Mouse (Mus musculus) limb, embryonic 11.5 days (tissue): Measurements from ENCODE around the gene Scn8a. TPM values are rescaled to one million over a fixed set of nuclear protein-coding genes. Genes with fewer than 3 reads are reported as not detected.
"Not testable (repeated sequence)": the region's sequence is repeated elsewhere in the genome, so short reads cannot be mapped to it uniquely, and the experiment has no call there.

ENCODE experiments used
- ATAC-seq: fragments of 200-750 bp; cut with Nextera tagmentation; 2 replicates; pipeline ENCODE4 v1.8.0; 2017; ENCODE audit warnings: low read depth; ENCODE audit not compliant: insufficient number of reproducible peaks, low FRiP score, low TSS enrichment
- DNase-seq: peaks from one replicate; pipeline ENCODE4 v3.0.0-alpha.2; 2015; ENCODE audit warnings: low spot score
- H3K27ac ChIP-seq: fragments of 300-500 bp; sonication (generic); replicated peaks from 2 replicates; pipeline ENCODE4 v1.5.1; 2014; ENCODE audit warnings: low read depth, mild to moderate bottlenecking, low read length
- H3K27me3 ChIP-seq: fragments of 300-500 bp; sonication (generic); 2 replicates; pipeline ENCODE4 v1.6.1; 2014; ENCODE audit warnings: mild to moderate bottlenecking, low read length, mixed read lengths; ENCODE audit not compliant: control insufficient read depth, insufficient read depth
- H3K36me3 ChIP-seq: fragments of 300-500 bp; sonication (generic); 2 replicates; pipeline ENCODE4 v1.6.1; 2014; ENCODE audit warnings: mild to moderate bottlenecking, low read length, moderate library complexity, mixed read lengths; ENCODE audit not compliant: control insufficient read depth, insufficient read depth
- H3K4me1 ChIP-seq: fragments of 300-500 bp; sonication (generic); 2 replicates; pipeline ENCODE4 v1.6.1; 2014; ENCODE audit warnings: low read length, mixed read lengths; ENCODE audit not compliant: control insufficient read depth, insufficient read depth
- H3K4me2 ChIP-seq: fragments of 300-500 bp; sonication (generic); 2 replicates; pipeline ENCODE4 v1.6.1; 2014; ENCODE audit warnings: low read depth, mild to moderate bottlenecking, moderate library complexity; ENCODE audit not compliant: severe bottlenecking
- H3K4me3 ChIP-seq: fragments of 300-500 bp; sonication (generic); 2 replicates; pipeline ENCODE4 v1.5.1; 2014; ENCODE audit warnings: low read depth, low read length
- H3K9ac ChIP-seq: fragments of 300-500 bp; sonication (generic); 2 replicates; pipeline ENCODE4 v1.6.1; 2014; ENCODE audit warnings: mild to moderate bottlenecking, low read length
- H3K9me3 ChIP-seq: fragments of 300-500 bp; sonication (generic); 2 replicates; pipeline ENCODE4 v1.6.1; 2016; ENCODE audit warnings: low read length; ENCODE audit not compliant: control insufficient read depth
- WGBS: fragments of 180-500 bp; shearing (Covaris S2); extraction: QIAGEN DNeasy Blood & Tissue Kit; methylation state at CpG from one replicate; pipeline ENCODE4 v1.1.7; 2014; 5-methylcytosine and 5-hydroxymethylcytosine counted together
- polyA plus RNA-seq: library from polyadenylated mRNA; unstranded; fragments of >200 nt; fragmentation: Nextera tagmentation; extraction: Ambion mirVana; gene quantifications from 2 replicates; pipeline ENCODE4 v1.2.1, GENCODE M21; 2014

Scn8a gene
- 4.5 and 7.3 TPM in 2 replicates for polyA plus RNA-seq

DNA sequence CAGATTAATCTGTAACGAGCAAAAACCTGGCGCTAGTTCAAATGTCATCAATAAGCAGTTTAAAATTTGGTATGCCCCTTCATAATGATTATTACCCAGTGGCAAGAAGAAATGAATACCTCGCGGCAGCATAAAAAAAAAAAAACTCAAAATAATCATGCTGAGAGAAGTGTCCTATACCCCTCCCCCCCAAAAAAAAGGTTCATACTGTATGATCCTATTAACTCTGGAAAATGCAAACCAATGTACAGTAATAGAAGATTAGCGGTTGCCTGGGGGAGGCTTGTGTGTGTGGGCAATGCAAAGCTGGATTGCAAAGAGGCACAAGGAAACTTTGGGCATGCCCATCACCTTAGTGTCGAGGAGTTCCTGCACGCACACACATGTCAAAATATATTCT is at the start of gene Scn8a:
Gene Scn8a (plus strand): TSS at position 301 of the 400 bp plus-strand sequence.
- 0 out of 2 replicates have a peak, but pooled peaks cover 5% of the 10 kb centered on the region for H3K4me1 ChIP-seq
- DNase-seq (no peak), ATAC-seq (no peak)
- 81% methylated on average over 7 of the region's 7 CpGs for WGBS
- H3K27ac ChIP-seq = no peak within 1 kb of the TSS
- peak within 1 kb of the TSS; percentile 54 for H3K4me3 ChIP-seq
- peak within 1 kb of the TSS; percentile 34; the same call in 1 of the 2 replicates for H3K9ac ChIP-seq
- no peaks in the 10 kb centered on the region for H3K9me3 ChIP-seq
- peak within 1 kb of the TSS; percentile 56 for H3K4me2 ChIP-seq
- H3K27me3 ChIP-seq = peaks cover 25% of the 10 kb centered on the region
- H3K36me3 ChIP-seq = no peaks in the 10 kb centered on the region

DNA sequence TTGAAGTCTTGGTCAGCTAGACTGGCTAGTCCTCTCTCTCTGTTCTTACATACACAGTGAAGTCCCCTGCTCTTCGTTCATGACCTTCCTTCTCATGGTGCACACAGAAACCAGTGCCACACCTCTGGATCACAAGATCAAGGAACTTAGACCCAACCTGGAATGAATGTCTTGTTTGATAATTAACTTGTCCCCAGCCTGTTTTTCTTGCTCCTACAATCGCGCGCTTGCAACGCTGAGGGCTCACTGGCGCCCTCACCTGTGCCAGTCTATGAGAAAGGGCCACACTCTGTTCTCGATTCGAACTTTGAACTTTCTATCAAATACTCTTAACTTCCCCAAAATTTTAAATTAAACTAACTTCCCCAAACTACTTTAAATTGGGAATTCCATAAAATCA is 47.8 kb upstream of the Scn8a start:
- H3K27ac ChIP-seq = no peak overlapping the region
- H3K4me2 ChIP-seq = no peak overlapping the region
- H3K4me3 ChIP-seq = no peak overlapping the region
- DNase-seq (no peak), ATAC-seq (no peak)
- H3K36me3 ChIP-seq = no peaks in the 10 kb centered on the region
- peaks cover 14% of the 10 kb centered on the region for H3K27me3 ChIP-seq
- 67% methylated on average over 8 of the region's 8 CpGs for WGBS
- H3K9me3 ChIP-seq = no peaks in the 10 kb centered on the region
- no peak overlapping the region for H3K9ac ChIP-seq
- H3K4me1 ChIP-seq = no peaks in the 10 kb centered on the region

DNA sequence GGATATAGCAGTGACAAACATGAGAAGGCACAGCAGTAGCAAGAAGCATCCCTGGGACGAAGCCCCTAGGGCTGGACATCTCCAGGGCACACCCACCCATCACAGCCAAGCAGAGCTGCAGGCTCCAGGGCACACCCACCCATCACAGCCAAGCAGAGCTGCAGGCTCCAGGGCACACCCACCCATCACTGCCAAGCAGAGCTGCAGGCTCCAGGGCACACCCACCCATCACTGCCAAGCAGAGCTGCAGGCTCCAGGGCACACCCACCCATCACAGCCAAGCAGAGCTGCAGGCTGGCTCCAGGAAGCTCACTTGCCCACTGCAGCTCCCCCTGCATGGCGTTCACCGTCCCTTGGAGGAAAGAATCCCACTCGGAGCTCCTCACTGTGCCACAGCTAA is 47.3 kb upstream of the Scn8a start:
- DNase-seq, H3K27ac ChIP-seq, H3K4me2 ChIP-seq, ATAC-seq, H3K4me1 ChIP-seq, H3K36me3 ChIP-seq, H3K4me3 ChIP-seq, H3K9me3 ChIP-seq, H3K9ac ChIP-seq: not testable (repeated sequence)
- H3K27me3 ChIP-seq = peaks cover 14% of the 10 kb centered on the region
- 74% methylated on average over 4 of the region's 4 CpGs for WGBS

DNA sequence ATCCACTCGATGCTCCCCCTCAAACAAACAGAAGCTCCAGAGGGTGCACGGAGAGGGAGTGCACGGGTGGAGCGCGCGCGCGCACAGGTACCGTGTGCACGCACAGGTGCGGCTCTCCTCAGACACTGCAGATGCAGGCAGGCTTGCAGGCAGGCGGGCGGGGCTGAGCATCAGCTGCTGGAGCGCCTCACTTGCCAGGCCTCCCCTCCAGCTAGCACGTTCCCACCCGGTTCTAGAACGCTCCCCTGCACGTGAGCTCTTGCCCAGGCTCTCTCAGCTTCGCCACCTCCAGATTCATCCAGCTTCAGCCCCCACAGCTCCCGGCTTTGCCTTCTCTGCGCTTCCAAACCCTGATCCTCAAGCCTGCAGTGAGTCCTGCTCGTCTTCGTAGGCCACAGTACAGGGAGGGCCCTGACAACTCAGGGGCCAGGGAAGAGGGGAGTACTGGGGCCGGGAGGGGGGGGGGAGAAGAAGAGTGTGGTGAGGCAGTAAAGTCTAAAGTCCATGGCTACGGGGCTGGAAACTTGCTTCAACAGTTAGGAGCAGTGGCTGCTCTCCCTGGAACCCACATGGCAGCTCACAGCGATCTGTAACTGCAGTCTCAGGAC is 44.3 kb upstream of the Scn8a start:
- WGBS = 18% methylated on average over 26 of the region's 26 CpGs
- no peak overlapping the region for H3K4me3 ChIP-seq
- DNase-seq = peak; percentile 26
- H3K4me2 ChIP-seq = peak overlapping the region; percentile 31; the same call in 1 of the 2 replicates
- H3K36me3 ChIP-seq = no peaks in the 10 kb centered on the region
- H3K9me3 ChIP-seq = no peaks in the 10 kb centered on the region
- H3K27ac ChIP-seq = no peak overlapping the region
- no peak for ATAC-seq
- H3K4me1 ChIP-seq = no peaks in the 10 kb centered on the region
- peaks cover 14% of the 10 kb centered on the region for H3K27me3 ChIP-seq
- H3K9ac ChIP-seq = no peak overlapping the region

DNA sequence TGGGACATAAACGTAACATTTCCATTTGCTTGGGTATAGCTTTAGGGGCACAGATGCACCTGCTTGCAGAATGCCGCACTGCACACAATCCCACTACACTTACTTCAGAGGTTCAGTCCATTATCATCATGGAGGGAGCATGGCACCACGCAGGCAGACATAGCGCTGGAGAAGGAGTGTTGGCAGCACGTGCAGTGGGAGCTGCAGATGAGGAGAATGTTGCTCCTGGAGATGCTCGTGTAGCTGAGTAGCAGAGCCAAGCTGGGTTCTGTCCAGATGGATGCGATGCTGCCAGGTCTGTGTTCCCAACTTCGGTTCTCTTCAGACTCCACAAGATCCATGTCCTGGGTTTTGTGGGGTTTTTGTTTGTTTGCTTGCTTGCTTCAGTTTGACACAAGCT is 43.6 kb upstream of the Scn8a start:
- H3K9me3 ChIP-seq = no peaks in the 10 kb centered on the region
- no peak for ATAC-seq
- H3K27ac ChIP-seq = no peak overlapping the region
- H3K4me1 ChIP-seq = no peaks in the 10 kb centered on the region
- no peak overlapping the region for H3K9ac ChIP-seq
- DNase-seq = no peak
- no peak overlapping the region for H3K4me3 ChIP-seq
- H3K27me3 ChIP-seq = peaks cover 14% of the 10 kb centered on the region
- no peaks in the 10 kb centered on the region for H3K36me3 ChIP-seq
- WGBS = 89% methylated on average over 8 of the region's 8 CpGs
- H3K4me2 ChIP-seq = no peak overlapping the region

DNA sequence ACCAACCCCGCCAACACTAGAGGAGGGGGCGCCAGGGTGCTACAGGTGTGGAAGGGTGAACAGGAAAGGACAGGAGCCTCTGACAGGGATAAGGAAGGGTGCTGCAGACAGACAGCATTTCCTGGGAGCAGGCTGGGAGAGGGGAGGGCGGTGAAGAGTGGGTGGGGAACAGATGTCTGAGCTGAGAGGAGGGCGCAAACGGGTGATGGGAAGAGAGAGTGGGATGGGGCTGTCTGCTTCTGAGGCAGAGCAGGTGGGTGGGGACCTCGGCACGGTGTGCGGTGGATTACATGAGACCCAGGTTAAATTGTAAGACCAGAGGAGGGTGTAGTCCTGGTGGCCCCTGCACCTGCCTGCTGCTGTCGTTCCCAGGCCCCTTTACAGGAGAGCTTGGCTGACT is 39.9 kb upstream of the Scn8a start:
- Histone ChIP-seq H3K9me3 (no peaks in the 10 kb centered on the region), H3K36me3 (no peaks in the 10 kb centered on the region), H3K9ac (no peak overlapping the region), H3K4me1 (no peaks in the 10 kb centered on the region), H3K4me2 (no peak overlapping the region), H3K27ac (no peak overlapping the region), H3K27me3 (peaks cover 10% of the 10 kb centered on the region), H3K4me3 (no peak overlapping the region)
- ATAC-seq (no peak), DNase-seq (no peak)
- WGBS = 79% methylated on average over 9 of the region's 9 CpGs

DNA sequence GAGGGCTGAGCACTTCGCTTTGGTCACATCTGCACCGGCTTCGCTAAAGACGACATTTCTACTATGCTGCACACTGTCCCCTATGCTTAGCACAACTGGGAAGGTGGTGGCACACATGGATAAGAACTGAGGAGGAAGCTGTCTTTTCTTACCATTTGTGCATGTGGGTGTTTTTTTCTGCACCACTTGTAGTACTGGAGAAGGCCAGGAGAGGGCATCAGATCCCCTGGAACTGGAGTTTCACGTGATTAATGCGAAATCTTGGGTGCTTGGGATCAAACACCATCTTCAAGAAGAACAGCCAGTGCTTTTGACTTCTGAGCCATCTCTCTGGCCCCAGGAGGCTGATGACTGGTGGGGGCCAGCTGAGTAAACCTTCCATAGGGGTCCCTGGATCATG is 39.0 kb upstream of the Scn8a start:
- no peak overlapping the region for H3K4me3 ChIP-seq
- H3K27ac ChIP-seq = no peak overlapping the region
- H3K36me3 ChIP-seq = no peaks in the 10 kb centered on the region
- no peak for ATAC-seq
- H3K27me3 ChIP-seq = 0 out of 2 replicates have a peak, but pooled peaks cover 4% of the 10 kb centered on the region
- DNase-seq = peak; percentile 50
- WGBS = 52% methylated on average over 6 of the region's 6 CpGs
- H3K9ac ChIP-seq = no peak overlapping the region
- no peak overlapping the region for H3K4me2 ChIP-seq
- H3K4me1 ChIP-seq = no peaks in the 10 kb centered on the region
- H3K9me3 ChIP-seq = no peaks in the 10 kb centered on the region

DNA sequence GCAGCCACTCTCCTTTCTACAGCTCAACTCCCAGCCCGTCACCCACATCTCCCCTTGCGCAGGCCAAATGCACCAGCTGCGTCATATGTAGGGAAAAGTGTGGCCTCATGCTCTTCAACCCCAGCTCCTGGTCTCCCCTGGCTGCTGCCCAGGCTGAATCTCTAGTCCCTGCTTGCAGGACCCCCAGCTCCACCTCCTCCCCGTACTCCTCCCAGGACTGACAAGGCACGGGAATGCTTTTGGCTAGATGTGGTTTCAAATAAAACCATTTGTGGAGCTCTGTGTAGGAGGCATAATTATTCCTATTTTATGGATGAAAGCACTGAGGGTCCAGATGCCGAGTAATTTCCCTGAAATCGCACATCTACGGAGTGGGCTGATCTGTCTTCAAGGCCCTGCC is 37.5 kb upstream of the Scn8a start:
- H3K9me3 ChIP-seq = no peaks in the 10 kb centered on the region
- no peaks in the 10 kb centered on the region for H3K4me1 ChIP-seq
- H3K9ac ChIP-seq = no peak overlapping the region
- no peaks in the 10 kb centered on the region for H3K27me3 ChIP-seq
- no peak overlapping the region for H3K27ac ChIP-seq
- H3K4me2 ChIP-seq = no peak overlapping the region
- DNase-seq (no peak), ATAC-seq (no peak)
- 83% methylated on average over 8 of the region's 8 CpGs for WGBS
- H3K36me3 ChIP-seq = no peaks in the 10 kb centered on the region
- no peak overlapping the region for H3K4me3 ChIP-seq

DNA sequence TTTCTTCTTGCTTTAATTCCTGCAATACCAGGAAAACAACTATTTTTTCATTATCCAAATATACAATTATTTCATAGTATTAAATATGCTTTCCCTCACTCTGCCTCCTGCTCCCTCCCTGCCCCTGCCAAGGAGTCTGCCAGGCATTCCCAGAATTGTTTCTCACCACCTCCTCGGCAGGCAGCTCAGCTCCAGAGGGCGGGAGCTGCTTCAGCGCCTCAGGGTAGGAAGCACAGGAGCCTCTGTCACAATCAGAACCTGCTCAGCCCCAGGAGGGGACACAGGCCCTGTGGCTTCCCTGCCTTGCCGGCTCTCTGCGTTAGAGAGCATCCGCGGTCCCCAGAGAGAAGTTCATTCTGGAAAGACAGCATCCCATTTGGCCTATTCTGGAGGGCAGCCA is 36.9 kb upstream of the Scn8a start:
- WGBS = 21% methylated on average over 7 of the region's 7 CpGs
- no peaks in the 10 kb centered on the region for H3K36me3 ChIP-seq
- no peaks in the 10 kb centered on the region for H3K9me3 ChIP-seq
- H3K27me3 ChIP-seq = no peaks in the 10 kb centered on the region
- DNase-seq = no peak
- H3K4me3 ChIP-seq = no peak overlapping the region
- no peak for ATAC-seq
- no peak overlapping the region for H3K4me2 ChIP-seq
- H3K9ac ChIP-seq = no peak overlapping the region
- H3K4me1 ChIP-seq = no peaks in the 10 kb centered on the region
- H3K27ac ChIP-seq = no peak overlapping the region
